In the genomic region with DNA sequence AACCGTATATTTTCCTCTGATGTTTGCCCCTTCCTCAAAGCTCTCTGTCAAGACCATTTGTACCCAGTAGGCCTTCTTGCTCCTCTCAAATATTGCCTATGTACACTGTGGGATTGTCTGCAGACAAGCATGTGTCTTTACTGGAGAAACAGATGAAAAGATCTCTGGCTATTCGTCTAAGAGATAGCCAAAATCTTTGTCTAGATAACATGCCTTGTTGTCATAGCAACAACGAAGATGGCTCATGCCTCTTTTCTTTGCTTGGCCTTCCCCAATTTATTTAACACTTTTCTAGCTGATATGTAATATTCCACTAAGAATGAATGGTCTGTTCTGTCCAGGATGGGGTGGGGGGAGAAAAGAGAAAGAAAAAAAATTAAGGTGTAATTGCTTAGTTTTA, we compare ENCODE assay signal across 32 mouse cellular contexts.
DNase-seq lines count a peak whose midpoint lies in the region; ATAC-seq and TF ChIP-seq lines count a peak whose summit lies in the region.
"Had no signal": no experiment of that assay in that cellular context is flagged by ENCODE, and none has a peak within 500 bp of the region (broad histone marks: within the 10 kb centered on the region; RNA-seq: fewer than 3 reads in every experiment).

No protein-coding gene starts in this region.

- H3K9me3 ChIP-seq in forebrain, embryonic 10.5 days, result no peaks in the 10 kb centered on the region
- H3K9me3 ChIP-seq in forebrain, embryonic 11.5 days (ENCODE audit: control insufficient read depth, low read length), result no peaks in the 10 kb centered on the region
- H3K9me3 ChIP-seq in hindbrain, embryonic 16.5 days (ENCODE audit: control insufficient read depth, low read length), result no peaks in the 10 kb centered on the region
- H3K9me3 ChIP-seq in hindbrain, embryonic 14.5 days (ENCODE audit: control insufficient read depth, low read length), result no peaks in the 10 kb centered on the region
- no peaks in the 10 kb centered on the region for H3K9me3 ChIP-seq in midbrain, embryonic 14.5 days (ENCODE audit: control insufficient read depth, low read length)
- H3K9me3 ChIP-seq: embryonic facial prominence, embryonic 10.5 days; embryonic facial prominence, embryonic 15.5 days; heart, embryonic 13.5 days had no signal

- peak overlapping the region; percentile 31; the same call in 1 of the 2 replicates for H3K27ac ChIP-seq in forebrain, embryonic 10.5 days
- no peak overlapping the region for H3K27ac ChIP-seq in forebrain, embryonic 11.5 days (ENCODE audit: low read depth, low read length)
- peak overlapping the region; percentile 10; the same call in 1 of the 2 replicates for H3K27ac ChIP-seq in hindbrain, embryonic 16.5 days (ENCODE audit: low read depth, low read length)
- H3K27ac ChIP-seq in hindbrain, embryonic 14.5 days, result no peak overlapping the region
- H3K27ac ChIP-seq in midbrain, embryonic 14.5 days (replicated peaks; ENCODE audit: low read depth, low read length), result no peak overlapping the region
- H3K27ac ChIP-seq: embryonic facial prominence, embryonic 10.5 days; embryonic facial prominence, embryonic 15.5 days; gastrocnemius, adult 2 months; heart, embryonic 13.5 days; liver, embryonic 14.5 days; macrophage; stomach, postnatal 0 days had no signal

- 81% methylated on average over 3 of the region's 3 CpGs for WGBS in forebrain, embryonic 10.5 days
- WGBS in forebrain, embryonic 11.5 days, result 81% methylated on average over 3 of the region's 3 CpGs
- WGBS in hindbrain, embryonic 16.5 days, result 55% methylated on average over 3 of the region's 3 CpGs
- 53% methylated on average over 3 of the region's 3 CpGs for WGBS in hindbrain, embryonic 14.5 days
- 43% methylated on average over 3 of the region's 3 CpGs for WGBS in midbrain, embryonic 14.5 days

- H3K36me3 ChIP-seq in forebrain, embryonic 10.5 days (replicated peaks), result no peaks in the 10 kb centered on the region
- H3K36me3 ChIP-seq in forebrain, embryonic 11.5 days (ENCODE audit: control insufficient read depth, insufficient read depth, low read length), result no peaks in the 10 kb centered on the region
- H3K36me3 ChIP-seq in hindbrain, embryonic 16.5 days (ENCODE audit: control insufficient read depth, insufficient read depth, low read length), result peaks cover 3% of the 10 kb centered on the region; the same call in 1 of the 2 replicates
- peaks cover 24% of the 10 kb centered on the region for H3K36me3 ChIP-seq in hindbrain, embryonic 14.5 days (replicated peaks; ENCODE audit: control insufficient read depth, insufficient read depth)
- peaks cover 8% of the 10 kb centered on the region for H3K36me3 ChIP-seq in midbrain, embryonic 14.5 days (ENCODE audit: control insufficient read depth, insufficient read depth, low read length)
- H3K36me3 ChIP-seq: embryonic facial prominence, embryonic 10.5 days; embryonic facial prominence, embryonic 15.5 days; heart, embryonic 13.5 days had no signal

- H3K27me3 ChIP-seq in forebrain, embryonic 10.5 days (ENCODE audit: poor library complexity, severe bottlenecking), result peaks cover 8% of the 10 kb centered on the region; the same call in 1 of the 2 replicates
- H3K27me3 ChIP-seq in forebrain, embryonic 11.5 days (ENCODE audit: control insufficient read depth, insufficient read depth, low read length), result no peaks in the 10 kb centered on the region
- H3K27me3 ChIP-seq in hindbrain, embryonic 16.5 days (replicated peaks; ENCODE audit: control insufficient read depth, insufficient read depth, low read length), result no peaks in the 10 kb centered on the region
- no peaks in the 10 kb centered on the region for H3K27me3 ChIP-seq in hindbrain, embryonic 14.5 days (ENCODE audit: control insufficient read depth, insufficient read depth, low read length)
- H3K27me3 ChIP-seq in midbrain, embryonic 14.5 days (ENCODE audit: control insufficient read depth, insufficient read depth, low read length), result no peaks in the 10 kb centered on the region
- H3K27me3 ChIP-seq: embryonic facial prominence, embryonic 15.5 days; heart, embryonic 13.5 days; Patski had no signal

- peaks cover 46% of the 10 kb centered on the region for H3K4me1 ChIP-seq in forebrain, embryonic 10.5 days
- peaks cover 5% of the 10 kb centered on the region; the same call in 1 of the 2 replicates for H3K4me1 ChIP-seq in forebrain, embryonic 11.5 days (replicated peaks; ENCODE audit: control insufficient read depth, insufficient read depth, low read length)
- H3K4me1 ChIP-seq in hindbrain, embryonic 16.5 days (ENCODE audit: control insufficient read depth, insufficient read depth, low read depth, low read length), result peaks cover 12% of the 10 kb centered on the region
- peaks cover 8% of the 10 kb centered on the region for H3K4me1 ChIP-seq in hindbrain, embryonic 14.5 days (replicated peaks; ENCODE audit: control insufficient read depth, insufficient read depth, low read length)
- peaks cover 12% of the 10 kb centered on the region for H3K4me1 ChIP-seq in midbrain, embryonic 14.5 days (ENCODE audit: control insufficient read depth, insufficient read depth, low read length)

- intact Hi-C loops in heart, postnatal 36 days (cut with DNase I), result no loop called here

- H3K9ac ChIP-seq in forebrain, embryonic 11.5 days (ENCODE audit: low read length), result no peak overlapping the region
- H3K9ac ChIP-seq in hindbrain, embryonic 16.5 days (ENCODE audit: low read depth, low read length), result no peak overlapping the region
- H3K9ac ChIP-seq in hindbrain, embryonic 14.5 days, result no peak overlapping the region
- H3K9ac ChIP-seq in midbrain, embryonic 14.5 days (replicated peaks; ENCODE audit: low read length), result no peak overlapping the region
- H3K9ac ChIP-seq: embryonic facial prominence, embryonic 15.5 days; heart, embryonic 13.5 days; liver, embryonic 14.5 days had no signal

- TF ChIP-seq POLR2A in brain, embryonic 14.5 days (IDR thresholded peaks at IDR 0.05; ENCODE audit: borderline replicate concordance, extremely low read depth, insufficient read depth, insufficient read length, poor library complexity, severe bottlenecking), result no peak

- DNase-seq in forebrain, embryonic 10.5 days (ENCODE audit: extremely low spot score, low spot score), result no peak
- DNase-seq in forebrain, embryonic 11.5 days (ENCODE audit: low spot score), result no peak
- no peak for DNase-seq in hindbrain, embryonic 14.5 days (ENCODE audit: low spot score)
- peak; percentile 43 for DNase-seq in brain, embryonic 14.5 days (ENCODE audit: low read depth)
- DNase-seq in midbrain, embryonic 14.5 days, result peak; percentile 65
- DNase-seq in heart, postnatal 36 days, result no peak
- no peak for DNase-seq in left cerebral cortex, adult 11 months (ENCODE audit: low spot score)
- DNase-seq: adrenal gland, postnatal 10 days; cerebellum, adult 11-12 months; cerebellum, adult 9-11 months; gastrocnemius, adult 2 months; gastrocnemius, postnatal 36 days; heart, postnatal 10 days; kidney, adult 9 months; kidney, postnatal 10 days; layer of hippocampus, postnatal 36 days; liver; lung, adult 2 months; lung, postnatal 10 days; right cerebral cortex, adult 18-20 months; spleen, adult 18-20 months; thymus, adult 18-20 months; thymus, postnatal 25 days had no signal

- H3K4me3 ChIP-seq in forebrain, embryonic 10.5 days, result no peak overlapping the region
- no peak overlapping the region for H3K4me3 ChIP-seq in forebrain, embryonic 11.5 days (ENCODE audit: low read depth, low read length)
- no peak overlapping the region for H3K4me3 ChIP-seq in hindbrain, embryonic 16.5 days (ENCODE audit: low read length)
- H3K4me3 ChIP-seq in hindbrain, embryonic 14.5 days (replicated peaks; ENCODE audit: low read length), result no peak overlapping the region
- H3K4me3 ChIP-seq in midbrain, embryonic 14.5 days (replicated peaks; ENCODE audit: low read depth, low read length), result no peak overlapping the region
- H3K4me3 ChIP-seq: embryonic facial prominence, embryonic 10.5 days; embryonic facial prominence, embryonic 15.5 days; gastrocnemius, adult 2 months; heart, embryonic 13.5 days had no signal

- no peak for ATAC-seq in forebrain, embryonic 11.5 days (replicated peaks; ENCODE audit: low FRiP score)
- no peak for ATAC-seq in hindbrain, embryonic 16.5 days
- ATAC-seq in hindbrain, embryonic 14.5 days (ENCODE audit: low FRiP score), result no peak
- no peak for ATAC-seq in midbrain, embryonic 14.5 days (ENCODE audit: low FRiP score, low TSS enrichment)
- ATAC-seq: intestine, embryonic 16.5 days; Patski had no signal

- no peak overlapping the region for H3K4me2 ChIP-seq in forebrain, embryonic 11.5 days (ENCODE audit: low read depth, low read length, severe bottlenecking)
- H3K4me2 ChIP-seq in hindbrain, embryonic 16.5 days (ENCODE audit: low read length), result no peak overlapping the region
- no peak overlapping the region for H3K4me2 ChIP-seq in hindbrain, embryonic 14.5 days (replicated peaks)
- no peak overlapping the region for H3K4me2 ChIP-seq in midbrain, embryonic 14.5 days (ENCODE audit: low read length)
- H3K4me2 ChIP-seq: embryonic facial prominence, embryonic 15.5 days; heart, embryonic 13.5 days had no signal

- TF ChIP-seq CTCF in brain, embryonic 14.5 days (IDR thresholded peaks at IDR 0.05; ENCODE audit: borderline replicate concordance, extremely low read depth, insufficient read depth, insufficient read length), result no peak

Comparison
In these comparisons a context has a peak if more than half of its experiments do, and no peak if none do; other contexts are left out.
1. H3K27ac ChIP-seq: peak in forebrain, embryonic 10.5 days (single experiment) and hindbrain, embryonic 16.5 days (single experiment); none in forebrain, embryonic 11.5 days (single experiment), hindbrain, embryonic 14.5 days (single experiment) and midbrain, embryonic 14.5 days (single experiment).
2. DNase-seq: peak in brain, embryonic 14.5 days (single experiment) and midbrain, embryonic 14.5 days (single experiment); none in forebrain, embryonic 10.5 days (single experiment), forebrain, embryonic 11.5 days (single experiment), hindbrain, embryonic 14.5 days (single experiment), heart, postnatal 36 days (0 of 2) and left cerebral cortex, adult 11 months (single experiment).